Mouse (Mus musculus) limb, embryonic 13.5 days (tissue): ENCODE results near the gene Ptges. TPM values are rescaled to one million over a fixed set of nuclear protein-coding genes. Genes with fewer than 3 reads are reported as not detected.

Source experiments
- polyA plus RNA-seq: library from polyadenylated mRNA; unstranded; fragments of >200 nt; fragmentation: Nextera tagmentation; extraction: Ambion mirVana; gene quantifications from 2 replicates; pipeline ENCODE4 v1.2.1, GENCODE M21; 2015

Ptges gene
- polyA plus RNA-seq, 1 experiment from 2014 or later: 16.4 TPM

Other genes starting within 250 kb of the Ptges start
- 3.2 and 3.4 TPM in 2 replicates for gene 1700001O22Rik, start 126.2 kb downstream of the Ptges start, polyA plus RNA-seq
- 98.1 and 104 TPM in 2 replicates for gene Ntmt1, start 122.0 kb downstream of the Ptges start, polyA plus RNA-seq
- 38.7 and 39.2 TPM in 2 replicates for gene Asb6, start 99.5 kb downstream of the Ptges start, polyA plus RNA-seq
- 93.6 and 102 TPM in 2 replicates for gene Prrx2, start 94.9 kb downstream of the Ptges start, polyA plus RNA-seq
- 33.0 and 33.5 TPM in 2 replicates for gene Tor1b, start 23.1 kb upstream of the Ptges start, polyA plus RNA-seq
- gene Tor1a, start 38.1 kb upstream of the Ptges start, polyA plus RNA-seq: 82.7 and 91.4 TPM in 2 replicates
- gene BC005624, start 52.3 kb upstream of the Ptges start, polyA plus RNA-seq: 59.7 and 59.9 TPM in 2 replicates
- gene Usp20, start 52.4 kb upstream of the Ptges start, polyA plus RNA-seq: 21.6 and 22.9 TPM in 2 replicates
- 21.5 and 24.5 TPM in 2 replicates for gene Fnbp1, start 212.1 kb upstream of the Ptges start, polyA plus RNA-seq
- 40.6 and 45.4 TPM in 2 replicates for gene Gpr107, start 222.5 kb upstream of the Ptges start, polyA plus RNA-seq